Mouse (Mus musculus) limb, embryonic 15.5 days (tissue): ENCODE measurements around the gene Pbx1. TPM values are rescaled to one million over a fixed set of nuclear protein-coding genes. Genes with fewer than 3 reads are reported as not detected.

Experiments
- ATAC-seq: fragments of 200-750 bp; cut with Nextera tagmentation; 2 replicates; pipeline ENCODE4 v1.8.0; 2017; ENCODE audit warnings: low read depth, moderate TSS enrichment; ENCODE audit not compliant: insufficient number of reproducible peaks, low FRiP score, low TSS enrichment
- H3K27ac ChIP-seq: fragments of 300-500 bp; sonication (generic); 2 replicates; pipeline ENCODE4 v1.5.1; 2015; ENCODE audit warnings: moderate library complexity, mild to moderate bottlenecking, inconsistent platforms
- H3K27me3 ChIP-seq: fragments of 300-500 bp; sonication (generic); 2 replicates; pipeline ENCODE4 v1.6.1; 2015; ENCODE audit warnings: inconsistent platforms
- H3K36me3 ChIP-seq: fragments of 300-500 bp; sonication (generic); 2 replicates; pipeline ENCODE4 v1.6.1; 2015; ENCODE audit warnings: inconsistent platforms
- H3K4me1 ChIP-seq: fragments of 300-500 bp; sonication (generic); 2 replicates; pipeline ENCODE4 v1.6.1; 2015; ENCODE audit warnings: inconsistent platforms
- H3K4me2 ChIP-seq: fragments of 300-500 bp; sonication (generic); 2 replicates; pipeline ENCODE4 v1.6.1; 2015; ENCODE audit warnings: mild to moderate bottlenecking, inconsistent platforms
- H3K4me3 ChIP-seq: fragments of 300-500 bp; sonication (generic); 2 replicates; pipeline ENCODE4 v1.5.1; 2015; ENCODE audit warnings: mild to moderate bottlenecking, inconsistent platforms
- H3K9ac ChIP-seq: fragments of 300-500 bp; sonication (generic); 2 replicates; pipeline ENCODE4 v1.6.1; 2015; ENCODE audit warnings: inconsistent platforms
- H3K9me3 ChIP-seq: fragments of 300-500 bp; sonication (generic); 2 replicates; pipeline ENCODE4 v1.6.1; 2016; ENCODE audit warnings: inconsistent platforms
- WGBS: fragments of 180-500 bp; shearing (Covaris S2); methylation state at CpG from one replicate; pipeline ENCODE4 v1.1.7; 2015; 5-methylcytosine and 5-hydroxymethylcytosine counted together
- polyA plus RNA-seq: library from polyadenylated mRNA; unstranded; fragments of >200 nt; fragmentation: Nextera tagmentation; extraction: Ambion mirVana; gene quantifications from 2 replicates; pipeline ENCODE4 v1.2.1, GENCODE M21; 2015

Gene Pbx1
- polyA plus RNA-seq, 1 experiment from 2014 or later = 25.5 TPM

GRCm38 (mm10) chr1:168225595-168226127 lies 206.4 kb downstream of the Pbx1 start:
- Histone ChIP-seq H3K4me2 (no peak overlapping the region), H3K36me3 (no peaks in the 10 kb centered on the region), H3K27me3 (no peaks in the 10 kb centered on the region), H3K9me3 (no peaks in the 10 kb centered on the region), H3K4me1 (peaks cover 38% of the 10 kb centered on the region), H3K27ac (0 out of 2 replicates have a peak overlapping the region, but pooled peaks have one; percentile 3), H3K4me3 (no peak overlapping the region), H3K9ac (no peak overlapping the region)
- no peak for ATAC-seq
- 76% methylated on average over 7 of the region's 7 CpGs for WGBS

GRCm38 (mm10) chr1:168224218-168224617 lies 207.9 kb downstream of the Pbx1 start:
- no peak overlapping the region for H3K9ac ChIP-seq
- WGBS = 88% methylated on average over 5 of the region's 5 CpGs
- no peak overlapping the region for H3K27ac ChIP-seq
- H3K4me3 ChIP-seq = no peak overlapping the region
- H3K27me3 ChIP-seq = no peaks in the 10 kb centered on the region
- no peak for ATAC-seq
- peaks cover 32% of the 10 kb centered on the region for H3K4me1 ChIP-seq
- no peak overlapping the region for H3K4me2 ChIP-seq
- no peaks in the 10 kb centered on the region for H3K9me3 ChIP-seq
- H3K36me3 ChIP-seq = no peaks in the 10 kb centered on the region

- Histone ChIP-seq H3K9me3 (no peaks in the 10 kb centered on the region), H3K4me1 (peaks cover 33% of the 10 kb centered on the region), H3K9ac (no peak overlapping the region), H3K4me3 (no peak overlapping the region), H3K27ac (no peak overlapping the region), H3K27me3 (no peaks in the 10 kb centered on the region), H3K4me2 (no peak overlapping the region), H3K36me3 (no peaks in the 10 kb centered on the region)
- no peak for ATAC-seq
- WGBS = 92% methylated on average over 7 of the region's 7 CpGs
Observed at GRCm38 (mm10) chr1:168222794-168223193, 209.3 kb downstream of the Pbx1 start.

GRCm38 (mm10) chr1:168221071-168221521 lies 211.0 kb downstream of the Pbx1 start:
- no peak for ATAC-seq
- peaks cover 44% of the 10 kb centered on the region for H3K4me1 ChIP-seq
- 38% methylated on average over 14 of the region's 14 CpGs for WGBS
- no peaks in the 10 kb centered on the region for H3K27me3 ChIP-seq
- H3K9ac ChIP-seq = no peak overlapping the region
- peak overlapping the region; percentile 54; the same call in 1 of the 2 replicates for H3K27ac ChIP-seq
- H3K9me3 ChIP-seq = no peaks in the 10 kb centered on the region
- H3K4me2 ChIP-seq = peak overlapping the region; percentile 20
- H3K36me3 ChIP-seq = no peaks in the 10 kb centered on the region
- no peak overlapping the region for H3K4me3 ChIP-seq

GRCm38 (mm10) chr1:168215896-168216747 lies 215.9 kb downstream of the Pbx1 start:
- H3K4me3 ChIP-seq = no peak overlapping the region
- ATAC-seq = 0 out of 2 replicates have a peak, but pooled peaks have one; percentile 17
- no peak overlapping the region for H3K27ac ChIP-seq
- H3K4me2 ChIP-seq = no peak overlapping the region
- H3K9me3 ChIP-seq = no peaks in the 10 kb centered on the region
- 61% methylated on average over 17 of the region's 17 CpGs for WGBS
- no peaks in the 10 kb centered on the region for H3K27me3 ChIP-seq
- no peaks in the 10 kb centered on the region for H3K36me3 ChIP-seq
- H3K4me1 ChIP-seq = peaks cover 54% of the 10 kb centered on the region
- H3K9ac ChIP-seq = no peak overlapping the region

GRCm38 (mm10) chr1:168215468-168215867 lies 216.6 kb downstream of the Pbx1 start:
- no peak for ATAC-seq
- Histone ChIP-seq H3K4me1 (peaks cover 51% of the 10 kb centered on the region), H3K27me3 (no peaks in the 10 kb centered on the region), H3K4me2 (no peak overlapping the region), H3K27ac (no peak overlapping the region), H3K9ac (no peak overlapping the region), H3K9me3 (no peaks in the 10 kb centered on the region), H3K36me3 (no peaks in the 10 kb centered on the region), H3K4me3 (no peak overlapping the region)
- WGBS = 57% methylated on average over 6 of the region's 6 CpGs

- Histone ChIP-seq H3K9ac (no peak overlapping the region), H3K4me1 (peaks cover 43% of the 10 kb centered on the region), H3K4me2 (no peak overlapping the region), H3K27ac (no peak overlapping the region), H3K9me3 (no peaks in the 10 kb centered on the region), H3K36me3 (peaks cover 3% of the 10 kb centered on the region), H3K4me3 (no peak overlapping the region), H3K27me3 (no peaks in the 10 kb centered on the region)
- 14% methylated on average over 5 of the region's 5 CpGs for WGBS
- peak; percentile 59; the same call in 1 of the 2 replicates for ATAC-seq
Observed at GRCm38 (mm10) chr1:168214040-168214443, 218.0 kb downstream of the Pbx1 start.

GRCm38 (mm10) chr1:168213595-168213994 lies 218.5 kb downstream of the Pbx1 start:
- no peak for ATAC-seq
- no peak overlapping the region for H3K27ac ChIP-seq
- peaks cover 40% of the 10 kb centered on the region for H3K4me1 ChIP-seq
- no peaks in the 10 kb centered on the region for H3K9me3 ChIP-seq
- no peak overlapping the region for H3K4me3 ChIP-seq
- 37% methylated on average over 3 of the region's 3 CpGs for WGBS
- H3K27me3 ChIP-seq = no peaks in the 10 kb centered on the region
- no peak overlapping the region for H3K4me2 ChIP-seq
- H3K9ac ChIP-seq = no peak overlapping the region
- H3K36me3 ChIP-seq = peaks cover 7% of the 10 kb centered on the region

GRCm38 (mm10) chr1:168210401-168210800 lies 221.7 kb downstream of the Pbx1 start:
- H3K9ac ChIP-seq = no peak overlapping the region
- no peak overlapping the region for H3K4me3 ChIP-seq
- H3K4me1 ChIP-seq = peaks cover 18% of the 10 kb centered on the region
- H3K9me3 ChIP-seq = no peaks in the 10 kb centered on the region
- H3K36me3 ChIP-seq = peaks cover 8% of the 10 kb centered on the region
- H3K27ac ChIP-seq = no peak overlapping the region
- 94% methylated on average over 5 of the region's 5 CpGs for WGBS
- no peak overlapping the region for H3K4me2 ChIP-seq
- ATAC-seq = no peak
- no peaks in the 10 kb centered on the region for H3K27me3 ChIP-seq

- H3K4me1 ChIP-seq = no peaks in the 10 kb centered on the region
- no peak overlapping the region for H3K4me2 ChIP-seq
- no peak overlapping the region for H3K4me3 ChIP-seq
- H3K27ac ChIP-seq = no peak overlapping the region
- H3K9me3 ChIP-seq = no peaks in the 10 kb centered on the region
- ATAC-seq = no peak
- peaks cover 31% of the 10 kb centered on the region; the same call in 1 of the 2 replicates for H3K36me3 ChIP-seq
- no peaks in the 10 kb centered on the region for H3K27me3 ChIP-seq
- no peak overlapping the region for H3K9ac ChIP-seq
- WGBS = 95% methylated on average over 13 of the region's 13 CpGs
Observed at GRCm38 (mm10) chr1:168200570-168201156, 231.4 kb downstream of the Pbx1 start.

- WGBS = 90% methylated on average over 5 of the region's 5 CpGs
- no peak overlapping the region for H3K27ac ChIP-seq
Observed at GRCm38 (mm10) chr1:168198276-168198675, 233.8 kb downstream of the Pbx1 start.

GRCm38 (mm10) chr1:168197908-168198258 lies 234.2 kb downstream of the Pbx1 start:
- H3K4me2 ChIP-seq = no peak overlapping the region

More at GRCm38 (mm10) chr1:168198276-168198675, 233.8 kb downstream of the Pbx1 start:
- H3K4me3 ChIP-seq = no peak overlapping the region
- H3K4me2 ChIP-seq = no peak overlapping the region
- no peaks in the 10 kb centered on the region for H3K4me1 ChIP-seq
- no peak overlapping the region for H3K9ac ChIP-seq
- peaks cover 37% of the 10 kb centered on the region; the same call in 1 of the 2 replicates for H3K36me3 ChIP-seq
- no peaks in the 10 kb centered on the region for H3K9me3 ChIP-seq
- H3K27me3 ChIP-seq = no peaks in the 10 kb centered on the region
- no peak for ATAC-seq

More at GRCm38 (mm10) chr1:168197908-168198258, 234.2 kb downstream of the Pbx1 start:
- H3K27me3 ChIP-seq = no peaks in the 10 kb centered on the region
- no peak overlapping the region for H3K4me3 ChIP-seq
- ATAC-seq = no peak
- H3K36me3 ChIP-seq = peaks cover 33% of the 10 kb centered on the region; the same call in 1 of the 2 replicates
- no peaks in the 10 kb centered on the region for H3K4me1 ChIP-seq
- no peak overlapping the region for H3K9ac ChIP-seq
- H3K9me3 ChIP-seq = no peaks in the 10 kb centered on the region
- WGBS = 88% methylated on average over 3 of the region's 3 CpGs
- H3K27ac ChIP-seq = no peak overlapping the region
